Mouse (Mus musculus) limb, embryonic 10.5 days (tissue): ENCODE results near the gene Nbl1. TPM values are rescaled to one million over a fixed set of nuclear protein-coding genes. Genes with fewer than 3 reads are reported as not detected.
A peak's percentile ranks its signal among the peaks of the same experiment; 100 is the strongest.

ENCODE experiments used
- DNase-seq: peaks from one replicate; pipeline ENCODE4 v3.0.0-alpha.2; 2017; ENCODE audit warnings: low spot score
- H3K27ac ChIP-seq: fragments of 300-500 bp; sonication (generic); 2 replicates; pipeline ENCODE4 v1.5.1; 2016; ENCODE audit warnings: mild to moderate bottlenecking
- H3K27me3 ChIP-seq: fragments of 300-500 bp; sonication (generic); 2 replicates; pipeline ENCODE4 v1.6.1; 2016; ENCODE audit warnings: low read depth, mild to moderate bottlenecking; ENCODE audit not compliant: poor library complexity, severe bottlenecking
- H3K36me3 ChIP-seq: fragments of 300-500 bp; sonication (generic); 2 replicates; pipeline ENCODE4 v1.6.1; 2016; ENCODE audit warnings: mild to moderate bottlenecking, moderate library complexity
- H3K4me1 ChIP-seq: fragments of 300-500 bp; sonication (generic); 2 replicates; pipeline ENCODE4 v1.6.1; 2016
- H3K4me3 ChIP-seq: fragments of 300-500 bp; sonication (generic); 2 replicates; pipeline ENCODE4 v1.5.1; 2016; ENCODE audit warnings: mild to moderate bottlenecking, moderate library complexity
- H3K9me3 ChIP-seq: fragments of 300-500 bp; sonication (generic); replicated peaks from 2 replicates; pipeline ENCODE4 v1.6.1; 2016; ENCODE audit warnings: mild to moderate bottlenecking
- WGBS: fragments of 180-500 bp; shearing (Covaris S2); methylation state at CpG from one replicate; pipeline ENCODE4 v1.1.7; 2016; 5-methylcytosine and 5-hydroxymethylcytosine counted together
- polyA plus RNA-seq: library from polyadenylated mRNA; unstranded; fragments of >200 nt; fragmentation: Nextera tagmentation; extraction: Ambion mirVana; gene quantifications from 2 replicates; pipeline ENCODE4 v1.2.1, GENCODE M21; 2016

The Nbl1 gene
- polyA plus RNA-seq, 1 experiment from 2014 or later: 28.7 TPM

DNA sequence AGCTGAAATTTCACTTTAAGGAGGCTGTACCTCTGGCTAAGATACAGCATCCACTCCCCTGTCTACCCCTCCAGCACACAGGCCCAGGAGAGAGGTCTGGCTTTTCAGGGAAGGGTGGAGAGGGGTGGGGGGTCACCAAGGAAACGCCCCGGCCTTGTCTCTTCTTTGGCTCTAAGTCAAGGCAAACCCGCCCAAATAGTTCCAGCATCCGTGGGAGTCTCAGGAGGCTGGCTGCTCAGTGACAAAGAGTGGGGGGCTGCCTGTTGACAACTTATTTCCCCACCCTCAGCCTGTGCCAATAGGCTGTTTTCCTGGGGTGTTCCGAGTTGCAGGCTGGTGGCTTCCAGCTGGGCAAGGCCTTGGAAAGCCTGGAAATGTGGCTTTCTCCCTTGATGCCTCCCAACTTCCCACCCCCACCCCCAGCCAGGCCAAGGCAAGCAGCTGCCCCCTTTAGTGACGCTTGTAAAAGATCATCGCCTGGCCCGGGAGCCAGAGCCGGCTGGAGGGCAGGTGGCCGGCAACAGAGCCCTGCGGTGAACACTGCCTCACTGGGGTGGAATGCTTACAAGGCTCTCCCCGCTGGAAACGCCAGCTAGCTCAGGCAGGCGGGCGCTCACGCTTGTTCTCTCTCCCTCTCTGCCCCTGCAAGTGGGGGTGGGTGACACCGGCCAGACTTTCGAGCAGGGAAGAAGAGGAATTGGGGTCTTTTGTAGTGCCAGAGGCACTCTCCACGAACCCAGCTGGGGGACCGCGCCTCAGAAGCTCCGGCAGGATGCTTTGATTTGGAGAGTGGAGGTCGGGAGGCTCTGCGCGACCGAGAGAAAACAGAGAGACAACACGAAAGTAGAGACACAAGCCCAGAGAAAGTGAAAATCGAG, 1.1 kb downstream of the Nbl1 start:
- peaks cover 34% of the 10 kb centered on the region for H3K4me1 ChIP-seq
- 3% methylated on average over 28 of the region's 28 CpGs for WGBS
- no peaks in the 10 kb centered on the region for H3K9me3 ChIP-seq
- peak overlapping the region; percentile 84 for H3K27ac ChIP-seq
- peaks cover 87% of the 10 kb centered on the region for H3K27me3 ChIP-seq
- peak; percentile 76 for DNase-seq
- no peaks in the 10 kb centered on the region for H3K36me3 ChIP-seq
- peak overlapping the region; percentile 61 for H3K4me3 ChIP-seq

GRCm38 (mm10) chr4:139091066-139091465, 1.7 kb downstream of the Nbl1 start:
- Histone ChIP-seq H3K27me3 (peaks cover 91% of the 10 kb centered on the region), H3K9me3 (no peaks in the 10 kb centered on the region), H3K27ac (peak overlapping the region; percentile 84; the same call in 1 of the 2 replicates), H3K36me3 (no peaks in the 10 kb centered on the region), H3K4me3 (peak overlapping the region; percentile 61), H3K4me1 (peaks cover 34% of the 10 kb centered on the region)
- peak; percentile 51 for DNase-seq
- 30% methylated on average over 7 of the region's 7 CpGs for WGBS

DNA sequence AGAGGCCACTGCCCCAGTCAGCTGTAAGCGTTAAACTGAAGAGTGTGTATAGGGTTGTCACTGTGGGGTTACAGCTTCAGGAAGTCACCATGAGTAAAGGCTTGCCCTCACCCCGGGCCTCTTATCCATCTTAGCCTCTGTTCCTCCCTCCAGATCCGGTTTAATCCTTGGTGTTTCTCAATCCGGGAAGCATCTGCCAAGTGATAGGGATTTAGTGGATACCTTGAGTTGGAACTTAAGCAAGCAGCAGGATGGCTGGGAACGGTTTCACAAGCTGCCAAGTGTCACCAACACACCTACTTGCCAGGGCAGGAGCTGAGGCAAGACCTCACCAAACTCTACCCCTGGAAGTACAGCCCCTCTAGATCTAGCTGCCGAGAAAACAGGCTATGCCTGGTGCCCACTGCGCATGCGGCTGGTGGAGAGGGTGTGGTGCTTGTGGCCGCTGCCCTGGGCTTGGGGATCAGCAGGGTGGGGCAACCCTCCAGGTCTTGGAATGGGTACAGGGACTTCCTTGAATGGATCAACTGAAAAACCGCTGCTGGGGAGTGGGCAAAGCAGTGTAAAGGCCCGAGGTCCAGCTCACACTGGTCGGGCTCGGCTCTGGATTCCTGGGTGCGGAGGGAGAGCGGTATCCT, 2.4 kb downstream of the Nbl1 start:
- peak overlapping the region; percentile 61; the same call in 1 of the 2 replicates for H3K4me3 ChIP-seq
- peaks cover 31% of the 10 kb centered on the region for H3K4me1 ChIP-seq
- DNase-seq: no peak
- H3K9me3 ChIP-seq: no peaks in the 10 kb centered on the region
- 65% methylated on average over 15 of the region's 15 CpGs for WGBS
- peaks cover 89% of the 10 kb centered on the region for H3K27me3 ChIP-seq
- no peak overlapping the region for H3K27ac ChIP-seq
- no peaks in the 10 kb centered on the region for H3K36me3 ChIP-seq

DNA sequence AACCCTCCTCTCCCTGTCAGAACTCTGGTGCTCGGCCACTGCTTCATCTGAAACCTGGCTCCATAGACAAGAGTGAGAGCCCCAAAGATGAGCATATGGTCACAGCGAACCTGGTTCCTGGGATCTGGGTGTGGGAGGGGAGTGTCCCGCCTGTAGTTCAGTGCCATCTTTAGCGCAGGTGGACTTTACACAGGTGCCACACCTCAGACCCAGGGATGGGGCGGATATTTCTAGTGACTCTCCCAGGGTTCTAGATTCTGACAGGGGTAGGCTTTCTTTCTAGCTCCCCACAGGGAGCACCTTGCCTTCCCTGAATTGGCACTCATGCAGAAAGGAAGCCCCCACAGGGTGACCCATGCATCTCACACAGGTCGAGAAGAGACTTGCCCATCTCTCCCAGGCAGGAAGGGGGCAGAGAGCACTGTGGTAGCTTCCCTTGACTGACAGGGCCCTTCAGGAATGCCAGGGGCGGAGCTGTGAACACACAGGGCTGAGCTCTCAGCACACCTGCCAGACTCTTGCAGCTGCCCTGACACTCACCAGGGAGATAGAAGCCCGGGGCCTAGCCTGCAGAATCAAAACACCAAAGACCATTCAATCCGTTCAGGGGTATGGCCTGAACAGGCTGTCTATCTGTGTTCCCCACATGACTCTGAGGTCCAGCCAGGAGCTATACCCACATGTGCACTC, 3.7 kb downstream of the Nbl1 start:
- whole genome bisulfite sequencing: 53% methylated on average over 9 of the region's 9 CpGs
- peaks cover 28% of the 10 kb centered on the region for H3K4me1 ChIP-seq
- H3K36me3 ChIP-seq: no peaks in the 10 kb centered on the region
- no peak overlapping the region for H3K4me3 ChIP-seq
- no peak for DNase-seq
- H3K27ac ChIP-seq: no peak overlapping the region
- peaks cover 90% of the 10 kb centered on the region for H3K27me3 ChIP-seq
- H3K9me3 ChIP-seq: no peaks in the 10 kb centered on the region

DNA sequence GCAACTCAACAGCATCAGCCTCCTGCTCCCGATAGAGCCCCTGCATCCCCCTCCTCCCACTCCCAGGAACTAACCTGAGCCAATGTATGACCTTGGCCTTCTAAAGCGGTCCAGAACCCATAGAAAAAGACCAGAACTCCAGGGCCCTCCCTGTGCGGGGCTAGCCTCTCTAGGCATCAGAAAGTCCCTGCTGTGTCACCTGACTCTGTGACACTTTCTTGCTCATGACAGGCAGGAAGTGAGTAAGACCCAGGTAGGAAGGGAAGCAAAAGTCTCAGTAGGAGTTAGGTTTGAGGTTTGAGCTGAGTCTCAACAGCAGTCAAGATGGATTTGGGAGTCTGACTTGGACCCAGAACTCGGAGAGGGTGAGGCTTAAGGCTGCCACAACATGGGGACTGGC, 5.8 kb downstream of the Nbl1 start:
- WGBS: 60% methylated on average over 4 of the region's 4 CpGs
- peaks cover 69% of the 10 kb centered on the region for H3K27me3 ChIP-seq
- no peaks in the 10 kb centered on the region for H3K9me3 ChIP-seq
- no peak for DNase-seq
- no peak overlapping the region for H3K4me3 ChIP-seq
- H3K36me3 ChIP-seq: no peaks in the 10 kb centered on the region
- H3K4me1 ChIP-seq: peaks cover 33% of the 10 kb centered on the region
- H3K27ac ChIP-seq: no peak overlapping the region

DNA sequence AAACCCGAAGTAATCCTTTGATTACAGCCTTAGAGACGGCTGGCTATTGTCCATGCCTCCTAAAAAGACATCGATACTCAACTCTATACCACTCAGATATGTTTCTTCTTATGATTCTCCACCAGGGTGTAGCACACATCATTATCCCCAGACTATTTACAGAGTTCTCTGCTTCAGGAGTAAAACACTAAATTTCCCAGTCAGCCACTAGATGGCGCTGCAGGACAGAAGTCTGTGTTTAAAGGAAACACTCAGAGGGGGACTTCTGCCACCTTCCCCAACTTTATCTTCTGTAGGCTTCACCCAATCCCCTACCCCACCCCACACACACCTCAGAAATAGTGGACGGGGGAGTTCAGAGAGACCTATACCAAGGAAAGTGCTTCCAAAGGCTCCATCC, 6.8 kb downstream of the Nbl1 start:
- H3K4me3 ChIP-seq: no peak overlapping the region
- 21% methylated on average over 5 of the region's 5 CpGs for WGBS
- H3K36me3 ChIP-seq: no peaks in the 10 kb centered on the region
- no peaks in the 10 kb centered on the region for H3K9me3 ChIP-seq
- DNase-seq: peak; percentile 91
- H3K27me3 ChIP-seq: peaks cover 66% of the 10 kb centered on the region
- H3K4me1 ChIP-seq: peaks cover 23% of the 10 kb centered on the region
- no peak overlapping the region for H3K27ac ChIP-seq

- 69% methylated on average over 11 of the region's 11 CpGs for WGBS
- H3K27me3 ChIP-seq: peaks cover 59% of the 10 kb centered on the region
- peaks cover 16% of the 10 kb centered on the region for H3K4me1 ChIP-seq
- no peaks in the 10 kb centered on the region for H3K9me3 ChIP-seq
- no peak overlapping the region for H3K27ac ChIP-seq
- DNase-seq: no peak
- no peaks in the 10 kb centered on the region for H3K36me3 ChIP-seq
- no peak overlapping the region for H3K4me3 ChIP-seq
Measured at GRCm38 (mm10) chr4:139085337-139085736, 7.5 kb downstream of the Nbl1 start.

GRCm38 (mm10) chr4:139082790-139083564, 9.8 kb downstream of the Nbl1 start:
- peaks cover 16% of the 10 kb centered on the region for H3K4me1 ChIP-seq
- 57% methylated on average over 12 of the region's 12 CpGs for WGBS
- H3K9me3 ChIP-seq: no peaks in the 10 kb centered on the region
- DNase-seq: no peak
- H3K36me3 ChIP-seq: no peaks in the 10 kb centered on the region
- H3K27ac ChIP-seq: no peak overlapping the region
- no peak overlapping the region for H3K4me3 ChIP-seq
- H3K27me3 ChIP-seq: peaks cover 41% of the 10 kb centered on the region

DNA sequence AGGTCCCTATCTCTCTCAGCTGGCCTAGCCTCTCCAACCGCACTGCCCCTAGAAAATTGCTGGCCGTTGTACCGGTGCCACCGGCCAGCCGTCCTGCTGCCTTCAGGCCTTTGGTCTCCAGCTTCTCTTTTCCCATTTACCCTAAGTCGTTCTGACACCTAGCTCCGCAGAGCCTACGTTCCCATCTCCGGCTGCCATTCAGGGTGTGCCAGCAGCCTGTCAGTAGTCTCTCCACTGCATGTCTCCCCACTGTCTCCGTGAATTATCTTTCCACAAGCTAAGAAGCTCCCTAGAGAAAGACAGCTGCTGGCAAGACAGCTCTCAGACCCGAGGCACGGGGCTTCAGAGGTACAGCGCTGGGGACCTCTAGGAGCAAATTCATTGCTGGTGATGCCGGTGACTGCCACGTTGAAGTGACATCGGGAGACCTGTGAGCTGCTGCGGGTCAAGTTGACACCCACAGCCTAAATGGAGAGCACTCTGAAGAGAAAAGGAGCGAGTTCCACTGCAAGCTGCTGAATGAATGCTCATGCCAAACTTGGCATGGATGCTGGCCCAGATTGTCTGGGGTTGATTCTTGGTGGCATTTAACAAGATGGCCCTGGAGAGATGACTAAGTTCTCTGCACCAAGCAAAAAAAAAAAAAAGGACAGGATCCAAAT, 11.4 kb downstream of the Nbl1 start:
- H3K36me3 ChIP-seq: no peaks in the 10 kb centered on the region
- no peaks in the 10 kb centered on the region for H3K9me3 ChIP-seq
- peaks cover 16% of the 10 kb centered on the region for H3K4me1 ChIP-seq
- DNase-seq: no peak
- no peak overlapping the region for H3K4me3 ChIP-seq
- WGBS: 78% methylated on average over 18 of the region's 18 CpGs
- no peak overlapping the region for H3K27ac ChIP-seq
- peaks cover 41% of the 10 kb centered on the region for H3K27me3 ChIP-seq

- no peaks in the 10 kb centered on the region for H3K9me3 ChIP-seq
- H3K27ac ChIP-seq: no peak overlapping the region
- H3K4me3 ChIP-seq: no peak overlapping the region
- WGBS: 94% methylated on average over 7 of the region's 7 CpGs
- H3K27me3 ChIP-seq: peaks cover 49% of the 10 kb centered on the region
- H3K36me3 ChIP-seq: no peaks in the 10 kb centered on the region
- DNase-seq: no peak
- peaks cover 24% of the 10 kb centered on the region for H3K4me1 ChIP-seq
Measured at GRCm38 (mm10) chr4:139080259-139080658, 12.5 kb downstream of the Nbl1 start.

- no peaks in the 10 kb centered on the region for H3K9me3 ChIP-seq
- H3K4me3 ChIP-seq: no peak overlapping the region
- H3K36me3 ChIP-seq: no peaks in the 10 kb centered on the region
- 88% methylated on average over 11 of the region's 11 CpGs for WGBS
- H3K27ac ChIP-seq: no peak overlapping the region
- peaks cover 49% of the 10 kb centered on the region for H3K27me3 ChIP-seq
- DNase-seq: no peak
- H3K4me1 ChIP-seq: peaks cover 32% of the 10 kb centered on the region
Measured at GRCm38 (mm10) chr4:139079439-139079838, 13.4 kb downstream of the Nbl1 start.

DNA sequence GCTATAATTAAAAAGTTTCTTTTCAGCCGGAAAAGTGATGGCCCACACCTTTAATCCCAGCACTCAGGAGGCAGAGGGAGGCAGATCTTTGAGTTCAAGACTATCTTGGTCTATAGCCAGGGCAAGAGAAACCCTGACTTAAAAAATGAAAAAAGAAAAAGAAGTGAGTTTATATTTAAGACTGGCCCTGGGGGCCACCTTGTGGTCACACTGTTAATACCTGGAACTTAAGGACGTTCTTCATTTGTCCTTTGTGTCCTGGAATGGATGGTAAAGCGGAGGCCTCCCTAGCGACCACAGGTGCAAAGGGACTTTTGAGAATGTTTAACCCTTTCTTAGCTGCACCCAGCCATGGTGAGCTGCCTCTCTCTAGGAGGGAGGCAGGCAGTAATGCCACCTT, 14.1 kb downstream of the Nbl1 start:
- Histone ChIP-seq H3K4me1 (peaks cover 36% of the 10 kb centered on the region), H3K9me3 (no peaks in the 10 kb centered on the region), H3K27me3 (peaks cover 53% of the 10 kb centered on the region), H3K36me3 (no peaks in the 10 kb centered on the region), H3K27ac (no peak overlapping the region), H3K4me3 (no peak overlapping the region)
- WGBS: 20% methylated on average over 4 of the region's 4 CpGs
- DNase-seq: no peak
